Mouse (Mus musculus) hindbrain, embryonic 11.5 days (tissue): ENCODE data around the gene D11Wsu47e. TPM values are rescaled to one million over a fixed set of nuclear protein-coding genes. Genes with fewer than 3 reads are reported as not detected.
A peak's percentile ranks its signal among the peaks of the same experiment; 100 is the strongest.

Source experiments
- ATAC-seq: fragments of 200-750 bp; cut with Nextera tagmentation; 2 replicates; pipeline ENCODE4 v1.8.0; 2017; ENCODE audit warnings: mild to moderate bottlenecking, moderate TSS enrichment, moderate library complexity; ENCODE audit not compliant: low FRiP score
- DNase-seq: peaks from one replicate; pipeline ENCODE4 v3.0.0-alpha.2; 2015; ENCODE audit warnings: low spot score
- H3K27ac ChIP-seq: fragments of 300-500 bp; sonication (generic); 2 replicates; pipeline ENCODE4 v1.5.1; 2014; ENCODE audit warnings: mild to moderate bottlenecking, low read depth, low read length
- H3K27me3 ChIP-seq: fragments of 300-500 bp; sonication (generic); 2 replicates; pipeline ENCODE4 v1.6.1; 2014; ENCODE audit warnings: mild to moderate bottlenecking, low read length, moderate library complexity, mixed read lengths; ENCODE audit not compliant: control insufficient read depth, insufficient read depth
- H3K36me3 ChIP-seq: fragments of 300-500 bp; sonication (generic); 2 replicates; pipeline ENCODE4 v1.6.1; 2014; ENCODE audit warnings: mild to moderate bottlenecking, low read length, moderate library complexity, mixed read lengths; ENCODE audit not compliant: control insufficient read depth, insufficient read depth
- H3K4me1 ChIP-seq: fragments of 300-500 bp; sonication (generic); replicated peaks from 2 replicates; pipeline ENCODE4 v1.6.1; 2014; ENCODE audit warnings: low read length, mixed read lengths; ENCODE audit not compliant: control insufficient read depth, insufficient read depth
- H3K4me2 ChIP-seq: fragments of 300-500 bp; sonication (generic); replicated peaks from 2 replicates; pipeline ENCODE4 v1.6.1; 2014; ENCODE audit warnings: mild to moderate bottlenecking, low read depth, low read length
- H3K4me3 ChIP-seq: fragments of 300-500 bp; sonication (generic); 2 replicates; pipeline ENCODE4 v1.5.1; 2014; ENCODE audit warnings: low read depth, low read length
- H3K9ac ChIP-seq: fragments of 300-500 bp; sonication (generic); 2 replicates; pipeline ENCODE4 v1.6.1; 2014; ENCODE audit warnings: low read depth, low read length
- H3K9me3 ChIP-seq: fragments of 300-500 bp; sonication (generic); 2 replicates; pipeline ENCODE4 v1.6.1; 2016; ENCODE audit warnings: low read length; ENCODE audit not compliant: control insufficient read depth
- WGBS: fragments of 180-500 bp; shearing (Covaris S2); extraction: QIAGEN DNeasy Blood & Tissue Kit; methylation state at CpG from one replicate; pipeline ENCODE4 v1.1.7; 2014; 5-methylcytosine and 5-hydroxymethylcytosine counted together
- polyA plus RNA-seq: library from polyadenylated mRNA; unstranded; fragments of >200 nt; fragmentation: Nextera tagmentation; extraction: Ambion mirVana; gene quantifications from 2 replicates; pipeline ENCODE4 v1.2.1, GENCODE M21; 2014

The D11Wsu47e gene
- polyA plus RNA-seq, 1 experiment from 2014 or later, result 21.0 TPM

DNA sequence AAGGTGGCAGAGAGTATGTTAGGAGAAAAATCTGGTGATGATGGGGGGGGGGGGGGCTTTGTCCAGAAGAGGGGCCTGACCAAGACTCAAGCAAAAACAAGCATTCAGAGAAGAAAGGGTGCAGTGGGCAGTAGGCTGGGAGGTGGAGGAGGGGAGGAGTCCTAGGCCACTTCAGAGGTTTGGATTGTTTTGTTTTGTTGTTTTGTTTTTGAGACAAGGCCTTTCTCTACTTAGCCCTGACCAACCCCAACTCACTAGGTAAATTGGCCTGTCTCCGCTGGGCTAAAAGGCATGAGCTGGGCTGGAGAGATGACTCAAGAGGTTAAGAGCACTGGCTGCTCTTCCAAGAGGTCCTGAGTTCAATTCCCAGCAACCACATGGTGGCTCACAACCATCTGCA, 26.8 kb downstream of the D11Wsu47e start:
- Histone ChIP-seq H3K4me2 (no peak overlapping the region), H3K9me3 (no peaks in the 10 kb centered on the region), H3K9ac (no peak overlapping the region), H3K27ac (no peak overlapping the region), H3K4me1 (peaks cover 18% of the 10 kb centered on the region), H3K4me3 (no peak overlapping the region), H3K27me3 (peaks cover 5% of the 10 kb centered on the region), H3K36me3 (no peaks in the 10 kb centered on the region)
- ATAC-seq (no peak), DNase-seq (no peak)
- 37% methylated on average over 1 of the region's 1 CpGs for WGBS

DNA sequence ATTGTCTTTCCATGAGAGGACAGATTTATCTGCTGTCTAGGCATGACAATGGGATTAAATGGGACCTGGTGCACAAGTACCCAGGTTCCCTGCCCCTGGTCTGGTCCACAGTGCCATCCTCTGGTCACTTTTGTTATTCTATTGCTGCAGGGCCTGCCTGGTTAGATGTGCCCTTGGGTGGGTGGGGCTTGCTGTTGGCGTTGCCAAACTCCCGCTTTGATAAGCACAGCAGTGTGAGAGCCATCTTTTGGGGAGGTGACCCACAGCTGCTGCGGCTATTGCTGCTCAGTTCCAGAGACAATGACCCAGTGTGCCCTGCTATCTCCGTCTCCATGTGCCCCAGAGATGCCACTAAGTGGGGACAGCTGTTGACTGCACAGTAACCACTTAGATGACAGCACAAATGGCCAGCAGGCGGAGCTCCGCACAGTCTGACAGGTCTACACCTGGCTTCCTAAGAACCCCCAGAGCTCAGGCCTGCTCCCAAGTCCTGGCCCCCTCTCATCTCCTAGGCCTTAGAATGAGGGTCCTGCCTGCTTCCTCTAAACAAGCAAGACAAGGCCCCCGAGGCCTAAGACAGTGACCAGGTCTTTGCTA, 31.0 kb downstream of the D11Wsu47e start:
- Histone ChIP-seq H3K9me3 (no peaks in the 10 kb centered on the region), H3K27me3 (no peaks in the 10 kb centered on the region), H3K4me1 (peaks cover 10% of the 10 kb centered on the region), H3K36me3 (no peaks in the 10 kb centered on the region), H3K9ac (no peak overlapping the region), H3K4me3 (no peak overlapping the region), H3K27ac (no peak overlapping the region), H3K4me2 (no peak overlapping the region)
- DNase-seq (no peak), ATAC-seq (no peak)
- 63% methylated on average over 7 of the region's 7 CpGs for WGBS

DNA sequence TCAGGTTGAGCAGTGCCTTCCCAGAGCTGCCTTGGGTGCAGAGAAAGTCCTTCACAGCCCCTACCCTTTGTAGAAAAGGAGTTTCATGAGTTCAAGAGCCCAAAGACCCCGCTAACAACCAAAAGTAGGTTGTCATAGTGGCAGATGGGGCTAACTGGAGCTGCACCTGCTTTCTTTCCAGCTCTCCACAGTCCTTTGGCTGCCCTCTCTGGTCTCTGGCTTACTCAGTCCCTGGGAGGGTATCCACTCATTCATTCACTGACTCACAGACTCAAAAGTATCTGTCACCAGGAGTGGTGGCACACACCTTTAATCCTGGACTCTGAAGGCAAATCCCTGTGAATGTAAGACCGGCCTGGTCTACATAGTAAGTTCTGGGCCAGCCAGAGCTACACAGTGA, 31.9 kb downstream of the D11Wsu47e start:
- Histone ChIP-seq H3K9me3 (no peaks in the 10 kb centered on the region), H3K9ac (no peak overlapping the region), H3K4me3 (no peak overlapping the region), H3K27me3 (no peaks in the 10 kb centered on the region), H3K4me2 (no peak overlapping the region), H3K27ac (no peak overlapping the region), H3K36me3 (no peaks in the 10 kb centered on the region), H3K4me1 (0 out of 2 replicates have a peak, but pooled peaks cover 3% of the 10 kb centered on the region)
- DNase-seq, result no peak
- ATAC-seq, result no peak
- 90% methylated on average over 2 of the region's 2 CpGs for WGBS

GRCm38 (mm10) chr11:113717767-113718424, 33.7 kb downstream of the D11Wsu47e start:
- no peak overlapping the region for H3K27ac ChIP-seq
- 0 out of 2 replicates have a peak, but pooled peaks cover 3% of the 10 kb centered on the region for H3K4me1 ChIP-seq
- ATAC-seq (no peak), DNase-seq (no peak)
- 54% methylated on average over 16 of the region's 16 CpGs for WGBS
- H3K4me2 ChIP-seq, result no peak overlapping the region
- no peaks in the 10 kb centered on the region for H3K36me3 ChIP-seq
- no peaks in the 10 kb centered on the region for H3K27me3 ChIP-seq
- H3K9me3 ChIP-seq, result no peaks in the 10 kb centered on the region
- no peak overlapping the region for H3K9ac ChIP-seq
- H3K4me3 ChIP-seq, result no peak overlapping the region

- H3K9ac ChIP-seq, result no peak overlapping the region
- WGBS, result 66% methylated on average over 14 of the region's 14 CpGs
- no peaks in the 10 kb centered on the region for H3K9me3 ChIP-seq
- H3K27me3 ChIP-seq, result no peaks in the 10 kb centered on the region
- no peak for DNase-seq
- no peak overlapping the region for H3K27ac ChIP-seq
- ATAC-seq, result no peak
- no peak overlapping the region for H3K4me2 ChIP-seq
- H3K36me3 ChIP-seq, result peaks cover 14% of the 10 kb centered on the region
- H3K4me1 ChIP-seq, result 0 out of 2 replicates have a peak, but pooled peaks cover 3% of the 10 kb centered on the region
- H3K4me3 ChIP-seq, result no peak overlapping the region
These were observed 38.3 kb downstream of the D11Wsu47e start for GRCm38 (mm10) chr11:113722405-113723090.

DNA sequence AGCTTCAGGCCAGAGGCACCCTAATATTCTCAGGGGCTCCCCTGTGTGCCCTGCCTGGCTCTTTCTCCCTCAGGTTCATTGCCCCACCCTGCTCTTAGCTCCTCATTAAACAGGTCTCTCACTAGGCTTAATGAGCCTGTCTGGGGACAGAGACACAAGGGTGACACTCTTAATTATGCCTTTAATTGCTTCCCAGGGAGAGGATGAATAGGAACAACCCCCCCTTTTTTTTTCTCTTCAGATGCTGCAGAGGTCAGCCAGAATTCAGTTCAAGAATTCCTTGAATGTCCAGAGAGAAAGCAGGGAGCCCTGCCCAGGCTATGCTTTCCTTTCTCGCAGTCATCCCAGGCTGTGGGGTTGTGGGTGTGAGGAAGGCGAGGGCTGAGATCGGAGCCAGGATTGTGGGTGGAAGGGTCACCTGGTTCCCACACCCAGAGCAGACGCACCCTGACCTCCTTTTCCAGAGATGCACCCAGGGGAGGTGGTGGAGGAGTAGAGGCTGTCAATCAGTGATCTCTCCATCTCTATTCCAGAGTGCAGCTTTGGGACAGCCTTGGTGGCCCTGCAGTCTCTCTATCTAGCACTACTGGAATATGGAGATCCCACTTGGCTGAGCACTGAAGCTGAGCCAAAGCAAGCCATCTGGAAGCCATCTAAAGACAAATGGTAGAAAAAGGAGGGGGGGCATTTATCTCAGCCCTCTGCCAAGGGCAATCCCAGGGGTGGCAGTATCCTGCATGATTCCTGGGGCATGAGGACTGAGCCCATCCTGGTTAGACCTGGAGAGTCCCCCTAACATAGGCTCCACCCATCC, 41.2 kb downstream of the D11Wsu47e start:
- H3K4me1 ChIP-seq, result 0 out of 2 replicates have a peak, but pooled peaks cover 2% of the 10 kb centered on the region
- peaks cover 28% of the 10 kb centered on the region for H3K36me3 ChIP-seq
- H3K9ac ChIP-seq, result no peak overlapping the region
- H3K27me3 ChIP-seq, result no peaks in the 10 kb centered on the region
- no peak overlapping the region for H3K27ac ChIP-seq
- no peak overlapping the region for H3K4me3 ChIP-seq
- 73% methylated on average over 4 of the region's 4 CpGs for WGBS
- H3K4me2 ChIP-seq, result no peak overlapping the region
- DNase-seq (no peak), ATAC-seq (0 out of 2 replicates have a peak, but pooled peaks have one; percentile 19)
- H3K9me3 ChIP-seq, result no peaks in the 10 kb centered on the region

- DNase-seq (no peak), ATAC-seq (no peak)
- H3K4me1 ChIP-seq, result 0 out of 2 replicates have a peak, but pooled peaks cover 2% of the 10 kb centered on the region
- no peak overlapping the region for H3K4me3 ChIP-seq
- peaks cover 28% of the 10 kb centered on the region for H3K36me3 ChIP-seq
- no peak overlapping the region for H3K9ac ChIP-seq
- H3K4me2 ChIP-seq, result no peak overlapping the region
- no peaks in the 10 kb centered on the region for H3K27me3 ChIP-seq
- 82% methylated on average over 14 of the region's 14 CpGs for WGBS
- H3K27ac ChIP-seq, result no peak overlapping the region; the same call in 1 of the 2 replicates
- H3K9me3 ChIP-seq, result no peaks in the 10 kb centered on the region
These were observed 43.0 kb downstream of the D11Wsu47e start for GRCm38 (mm10) chr11:113726994-113727888.

- DNase-seq (no peak), ATAC-seq (no peak)
- Histone ChIP-seq H3K4me3 (no peak overlapping the region), H3K27me3 (no peaks in the 10 kb centered on the region), H3K36me3 (peaks cover 28% of the 10 kb centered on the region), H3K4me2 (no peak overlapping the region), H3K4me1 (0 out of 2 replicates have a peak, but pooled peaks cover 2% of the 10 kb centered on the region), H3K9ac (no peak overlapping the region), H3K9me3 (no peaks in the 10 kb centered on the region), H3K27ac (no peak overlapping the region)
- 62% methylated on average over 6 of the region's 6 CpGs for WGBS
These were observed 43.8 kb downstream of the D11Wsu47e start for GRCm38 (mm10) chr11:113727992-113728391.
